Mouse (Mus musculus) liver, embryonic 16.5 days (tissue): ENCODE results near the gene Tspan3. TPM values are rescaled to one million over a fixed set of nuclear protein-coding genes. Genes with fewer than 3 reads are reported as not detected.

Experiments
- ATAC-seq: fragments of 200-750 bp; cut with Nextera tagmentation; 2 replicates; pipeline ENCODE4 v1.8.0; 2017; ENCODE audit warnings: low read depth, mild to moderate bottlenecking, moderate number of reproducible peaks, moderate library complexity
- H3K27ac ChIP-seq: fragments of 300-500 bp; sonication (generic); 2 replicates; pipeline ENCODE4 v1.5.1; 2014; ENCODE audit warnings: mild to moderate bottlenecking, low read length
- H3K27me3 ChIP-seq: fragments of 300-500 bp; sonication (generic); 2 replicates; pipeline ENCODE4 v1.6.1; 2014; ENCODE audit warnings: low read depth, low read length, mixed read lengths; ENCODE audit not compliant: control insufficient read depth, insufficient read depth
- H3K36me3 ChIP-seq: fragments of 300-500 bp; sonication (generic); 2 replicates; pipeline ENCODE4 v1.6.1; 2014; ENCODE audit warnings: mild to moderate bottlenecking; ENCODE audit not compliant: control insufficient read depth, insufficient read depth
- H3K4me1 ChIP-seq: fragments of 300-500 bp; sonication (generic); 2 replicates; pipeline ENCODE4 v1.6.1; 2014; ENCODE audit warnings: low read depth, low read length, mixed read lengths; ENCODE audit not compliant: control insufficient read depth
- H3K4me2 ChIP-seq: fragments of 300-500 bp; sonication (generic); 2 replicates; pipeline ENCODE4 v1.6.1; 2014; ENCODE audit warnings: low read depth, low read length, mixed read lengths
- H3K4me3 ChIP-seq: fragments of 300-500 bp; sonication (generic); 2 replicates; pipeline ENCODE4 v1.5.1; 2014; ENCODE audit warnings: low read depth, mild to moderate bottlenecking, low read length
- H3K9ac ChIP-seq: fragments of 300-500 bp; sonication (generic); 2 replicates; pipeline ENCODE4 v1.6.1; 2014; ENCODE audit warnings: low read depth, low read length
- H3K9me3 ChIP-seq: fragments of 300-500 bp; sonication (generic); replicated peaks from 2 replicates; pipeline ENCODE4 v1.6.1; 2016; ENCODE audit warnings: low read length; ENCODE audit not compliant: control insufficient read depth
- WGBS: fragments of 180-500 bp; shearing (Covaris S2); extraction: QIAGEN DNeasy Blood & Tissue Kit; methylation state at CpG from one replicate; pipeline ENCODE4 v1.1.7; 2014; ENCODE audit not compliant: insufficient replicate concordance; 5-methylcytosine and 5-hydroxymethylcytosine counted together
- polyA plus RNA-seq: library from polyadenylated mRNA; unstranded; fragments of >200 nt; fragmentation: Nextera tagmentation; extraction: Ambion mirVana; gene quantifications from 2 replicates; pipeline ENCODE4 v1.2.1, GENCODE M21; 2015

Tspan3 gene
- polyA plus RNA-seq, 1 experiment from 2014 or later: 27.5 TPM

- Histone ChIP-seq H3K36me3 (no peaks in the 10 kb centered on the region), H3K4me2 (no peak overlapping the region), H3K4me1 (no peaks in the 10 kb centered on the region), H3K27me3 (no peaks in the 10 kb centered on the region), H3K9me3 (no peaks in the 10 kb centered on the region), H3K27ac (no peak overlapping the region), H3K9ac (no peak overlapping the region), H3K4me3 (no peak overlapping the region)
- WGBS: 66% methylated on average over 16 of the region's 16 CpGs
- ATAC-seq: no peak
These were observed 38.7 kb downstream of the Tspan3 start for GRCm38 (mm10) chr9:56126453-56127173.

- no peaks in the 10 kb centered on the region for H3K36me3 ChIP-seq
- no peak overlapping the region for H3K27ac ChIP-seq
- 53% methylated on average over 11 of the region's 11 CpGs for WGBS
- no peaks in the 10 kb centered on the region for H3K9me3 ChIP-seq
- ATAC-seq: no peak
- H3K9ac ChIP-seq: no peak overlapping the region
- H3K4me1 ChIP-seq: no peaks in the 10 kb centered on the region
- no peaks in the 10 kb centered on the region for H3K27me3 ChIP-seq
- H3K4me3 ChIP-seq: no peak overlapping the region
- no peak overlapping the region for H3K4me2 ChIP-seq
These were observed 40.7 kb downstream of the Tspan3 start for GRCm38 (mm10) chr9:56124561-56124960.

GRCm38 (mm10) chr9:56123613-56124012 is 41.7 kb downstream of the Tspan3 start:
- no peak overlapping the region for H3K27ac ChIP-seq
- H3K4me1 ChIP-seq: no peaks in the 10 kb centered on the region
- H3K9ac ChIP-seq: no peak overlapping the region
- no peak overlapping the region for H3K4me3 ChIP-seq
- H3K27me3 ChIP-seq: no peaks in the 10 kb centered on the region
- no peak overlapping the region for H3K4me2 ChIP-seq
- H3K9me3 ChIP-seq: no peaks in the 10 kb centered on the region
- H3K36me3 ChIP-seq: no peaks in the 10 kb centered on the region
- 66% methylated on average over 7 of the region's 7 CpGs for WGBS
- no peak for ATAC-seq

GRCm38 (mm10) chr9:56122973-56123372 is 42.3 kb downstream of the Tspan3 start:
- no peak for ATAC-seq
- Histone ChIP-seq H3K4me3 (no peak overlapping the region), H3K4me1 (no peaks in the 10 kb centered on the region), H3K27me3 (no peaks in the 10 kb centered on the region), H3K4me2 (no peak overlapping the region), H3K9ac (no peak overlapping the region), H3K27ac (no peak overlapping the region), H3K9me3 (no peaks in the 10 kb centered on the region), H3K36me3 (no peaks in the 10 kb centered on the region)
- 52% methylated on average over 8 of the region's 8 CpGs for WGBS

- no peak for ATAC-seq
- Histone ChIP-seq H3K4me2 (no peak overlapping the region), H3K4me1 (no peaks in the 10 kb centered on the region), H3K36me3 (no peaks in the 10 kb centered on the region), H3K9ac (no peak overlapping the region), H3K27me3 (no peaks in the 10 kb centered on the region), H3K9me3 (no peaks in the 10 kb centered on the region), H3K4me3 (no peak overlapping the region), H3K27ac (no peak overlapping the region)
- WGBS: 48% methylated on average over 7 of the region's 7 CpGs
These were observed 44.2 kb downstream of the Tspan3 start for GRCm38 (mm10) chr9:56121097-56121496.

- Histone ChIP-seq H3K9ac (no peak overlapping the region), H3K4me1 (no peaks in the 10 kb centered on the region), H3K4me3 (no peak overlapping the region), H3K4me2 (no peak overlapping the region), H3K36me3 (no peaks in the 10 kb centered on the region), H3K9me3 (no peaks in the 10 kb centered on the region; the same call in 1 of the 2 replicates), H3K27me3 (no peaks in the 10 kb centered on the region), H3K27ac (no peak overlapping the region)
- ATAC-seq: no peak
- 36% methylated on average over 2 of the region's 2 CpGs for WGBS
These were observed 45.6 kb downstream of the Tspan3 start for GRCm38 (mm10) chr9:56119651-56120050.

- no peaks in the 10 kb centered on the region for H3K4me1 ChIP-seq
- H3K27ac ChIP-seq: no peak overlapping the region
- peak overlapping the region; percentile 41 for H3K4me3 ChIP-seq
- no peaks in the 10 kb centered on the region for H3K36me3 ChIP-seq
- no peaks in the 10 kb centered on the region for H3K27me3 ChIP-seq
- H3K4me2 ChIP-seq: peak overlapping the region; percentile 52
- H3K9ac ChIP-seq: no peak overlapping the region
- 26% methylated on average over 14 of the region's 14 CpGs for WGBS
- no peaks in the 10 kb centered on the region; the same call in 1 of the 2 replicates for H3K9me3 ChIP-seq
- no peak for ATAC-seq
These were observed 46.7 kb downstream of the Tspan3 start for GRCm38 (mm10) chr9:56118582-56118981.

GRCm38 (mm10) chr9:56118091-56118490 is 47.2 kb downstream of the Tspan3 start:
- Histone ChIP-seq H3K27ac (no peak overlapping the region), H3K36me3 (no peaks in the 10 kb centered on the region), H3K4me1 (no peaks in the 10 kb centered on the region), H3K9me3 (no peaks in the 10 kb centered on the region; the same call in 1 of the 2 replicates), H3K4me2 (no peak overlapping the region), H3K4me3 (no peak overlapping the region), H3K27me3 (no peaks in the 10 kb centered on the region), H3K9ac (no peak overlapping the region)
- ATAC-seq: no peak
- 64% methylated on average over 5 of the region's 5 CpGs for WGBS

GRCm38 (mm10) chr9:56108174-56108573 is 57.1 kb downstream of the Tspan3 start:
- whole genome bisulfite sequencing: 31% methylated on average over 5 of the region's 5 CpGs
- no peak overlapping the region for H3K9ac ChIP-seq
- H3K4me2 ChIP-seq: no peak overlapping the region
- H3K27me3 ChIP-seq: no peaks in the 10 kb centered on the region
- H3K4me1 ChIP-seq: no peaks in the 10 kb centered on the region
- H3K36me3 ChIP-seq: no peaks in the 10 kb centered on the region
- ATAC-seq: peak; percentile 35; the same call in 1 of the 2 replicates
- no peak overlapping the region for H3K4me3 ChIP-seq
- H3K27ac ChIP-seq: peak overlapping the region; percentile 30; the same call in 1 of the 2 replicates
- H3K9me3 ChIP-seq: no peaks in the 10 kb centered on the region
